Mouse (Mus musculus) neutrophil, adult 65 days (primary cell): ENCODE data around the gene Zfp40. TPM values are rescaled to one million over a fixed set of nuclear protein-coding genes. Genes with fewer than 3 reads are reported as not detected.

Source experiments
- total RNA-seq: library from RNA; stranded (reverse); gene quantifications from 2 replicates; pipeline ENCODE4 v1.2.4, GENCODE M21; 2023

Zfp40 gene
- total RNA-seq: 0.57 and 1.5 TPM in 2 replicates

GRCm38 (mm10) chr17:23192453-23193379, at the start of gene Zfp40:
Gene Zfp40 (minus strand): TSS chr17:23193252.

Other genes with a start within 250 kb of the Zfp40 start
- not detected in 2 replicates for gene Vmn2r-ps130, start 132.1 kb downstream of the Zfp40 start, total RNA-seq
- gene Vmn2r114, start 119.3 kb upstream of the Zfp40 start, total RNA-seq: 0.06 TPM in 1 of 2 replicates, not detected in the other
- gene Vmn2r115, start 150.5 kb upstream of the Zfp40 start, total RNA-seq: not detected in 2 replicates
- gene Vmn2r116, start 191.4 kb upstream of the Zfp40 start, total RNA-seq: not detected in 2 replicates